Mouse (Mus musculus) gastrocnemius, postnatal 14 days (tissue): ENCODE data around the gene Olfr1219. TPM values are rescaled to one million over a fixed set of nuclear protein-coding genes. Genes with fewer than 3 reads are reported as not detected.

Source experiments
- DNase-seq: peaks from one replicate; pipeline ENCODE4 v3.0.0; 2021; ENCODE audit warnings: mixed read lengths
- intact Hi-C: fragments of 180-260 bp; cut with DNase I; formaldehyde crosslinking; loops from one replicate; pipeline ENCODE4 v1.15.1; 2025; ENCODE audit warnings: low total_unique reads
- long read RNA-seq, 2 experiments: library from polyadenylated mRNA; stranded (forward); transcript quantifications; one replicate each; pipeline ENCODE4 v2.0.0; 2021
- total RNA-seq, 2 experiments: library from RNA; stranded (reverse); gene quantifications; 2 replicates each; pipeline ENCODE4 v1.2.3; 2021

Gene Olfr1219
- total RNA-seq, result not detected
- long read RNA-seq, experiment 1, result 0 reads
- long read RNA-seq, experiment 2, result 0 reads

DNA sequence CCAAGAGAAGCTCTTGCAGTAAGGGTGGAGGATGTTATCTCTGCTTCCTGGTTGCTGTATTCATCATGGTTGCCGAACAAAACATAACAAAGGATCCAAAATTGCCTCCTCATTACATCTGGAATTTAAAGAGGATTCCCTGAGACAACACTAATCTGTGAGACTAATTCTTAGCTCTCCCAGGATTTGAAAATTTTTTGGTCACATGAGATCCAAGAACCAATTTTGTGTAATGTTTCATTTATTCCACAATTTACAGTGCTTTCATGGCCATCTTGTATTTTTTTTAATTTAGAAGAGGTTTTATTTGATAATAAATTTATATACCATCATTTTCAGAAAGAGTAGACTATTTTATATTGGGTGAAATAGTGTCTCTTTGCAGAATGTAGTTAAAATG lies at the start of gene Olfr1219:
TSS of gene Olfr1219 (minus strand) at position 101 of the 400 bp plus-strand sequence.
- intact Hi-C loops, result no loop called here
- no peak for DNase-seq

DNA sequence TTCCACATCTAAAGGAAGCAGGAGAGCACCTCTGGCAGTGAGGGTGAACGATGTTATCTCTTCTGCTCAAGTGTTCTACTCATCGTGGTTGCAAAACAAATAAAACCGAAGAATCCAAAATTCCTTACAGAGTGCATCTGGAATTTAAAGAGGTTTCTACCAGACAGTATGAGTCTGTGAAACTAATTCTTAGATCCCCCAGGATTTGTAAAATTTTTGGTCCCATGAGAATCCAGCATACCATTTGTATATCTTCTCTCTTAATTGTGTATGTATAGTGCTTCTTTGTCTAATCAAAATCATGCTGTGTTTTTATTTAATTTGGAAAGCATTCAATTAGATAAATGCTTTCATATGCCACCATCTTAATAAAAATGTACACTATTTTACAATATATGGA lies 49.6 kb upstream of the Olfr1219 start, which contains the start of gene Olfr1222:
TSS of gene Olfr1222 (minus strand) at position 101 of the 400 bp plus-strand sequence.
- DNase-seq, result no peak
- intact Hi-C loops, result no loop called here

DNA sequence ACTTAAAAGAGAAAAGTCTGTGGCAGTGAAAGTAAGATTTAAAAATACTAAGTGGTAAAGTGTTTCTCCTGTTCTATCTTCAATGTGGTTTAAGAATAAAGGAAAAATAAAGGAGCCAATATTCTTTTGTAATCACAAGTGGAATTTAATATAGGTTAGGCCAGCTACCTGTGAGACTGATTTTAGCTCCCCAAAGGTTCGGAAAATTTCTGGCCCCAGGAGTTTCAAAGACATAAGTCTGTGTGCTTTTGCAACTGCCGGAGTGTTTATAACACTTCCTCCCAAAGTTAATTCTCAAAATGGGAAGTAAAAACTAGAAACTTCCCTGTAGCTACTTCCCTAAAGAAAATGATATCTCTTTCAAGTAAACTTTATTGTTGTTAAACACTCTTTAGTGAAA lies 33.9 kb upstream of the Olfr1219 start, which contains the start of gene Olfr1221:
TSS of gene Olfr1221 (minus strand) at position 101 of the 400 bp plus-strand sequence.
- intact Hi-C loops, result no loop called here
- no peak for DNase-seq

DNA sequence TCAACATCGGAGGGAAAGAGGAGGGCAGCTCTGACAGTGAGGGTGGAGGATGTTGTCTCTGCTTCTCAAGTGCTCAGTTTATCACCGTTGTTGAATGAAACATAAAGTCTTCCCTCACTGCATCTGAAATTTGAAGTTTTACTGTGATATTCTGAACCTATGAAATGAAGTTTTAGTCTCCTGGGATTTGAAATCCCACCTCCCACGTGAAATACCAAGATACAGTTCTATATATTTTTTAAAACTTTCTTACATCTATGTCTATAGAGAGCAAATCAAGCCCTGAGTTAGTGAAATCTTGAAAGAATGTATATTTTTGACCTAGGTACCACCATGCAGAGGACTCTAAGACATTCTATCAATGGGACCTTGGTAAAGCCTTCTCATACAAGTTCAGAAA lies 23.4 kb upstream of the Olfr1219 start, which contains the start of gene Olfr1220:
TSS of gene Olfr1220 (minus strand) at position 101 of the 400 bp plus-strand sequence.
- intact Hi-C loops, result no loop called here
- DNase-seq, result no peak

- intact Hi-C loops, result no loop called here
- no peak for DNase-seq
These were observed 22.3 kb upstream of the Olfr1219 start for GRCm38 (mm10) chr2:89105651-89106050.

DNA sequence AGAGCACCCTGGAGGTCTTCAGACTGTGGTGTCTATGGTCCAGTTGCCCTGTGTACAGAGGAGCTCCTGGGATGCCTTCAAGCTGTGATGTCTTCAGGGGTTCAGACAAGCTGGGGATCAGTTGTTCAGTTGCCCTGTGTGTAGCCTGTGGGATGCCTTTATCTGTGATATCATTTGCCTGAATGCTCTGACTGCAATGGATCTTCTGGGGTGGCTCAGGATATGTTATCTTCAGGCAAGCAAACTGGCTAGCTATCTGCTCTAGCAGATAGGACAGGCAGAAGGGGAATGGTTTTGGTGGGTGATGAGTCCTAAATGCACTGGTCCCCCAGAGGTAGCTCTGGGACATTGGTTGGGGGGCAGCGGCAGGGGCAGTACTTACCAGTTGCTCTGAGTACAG lies 10.5 kb upstream of the Olfr1219 start:
- intact Hi-C loops, result no loop called here
- DNase-seq, result no peak

- DNase-seq, result no peak
- intact Hi-C loops, result no loop called here
These were observed 1.8 kb downstream of the Olfr1219 start for GRCm38 (mm10) chr2:89081487-89081886.

GRCm38 (mm10) chr2:89061087-89061486 lies 22.2 kb downstream of the Olfr1219 start, which contains the start of gene Olfr1218:
Gene Olfr1218, minus strand, starts transcription at chr2:89061187.
- intact Hi-C loops, result no loop called here
- DNase-seq, result no peak

DNA sequence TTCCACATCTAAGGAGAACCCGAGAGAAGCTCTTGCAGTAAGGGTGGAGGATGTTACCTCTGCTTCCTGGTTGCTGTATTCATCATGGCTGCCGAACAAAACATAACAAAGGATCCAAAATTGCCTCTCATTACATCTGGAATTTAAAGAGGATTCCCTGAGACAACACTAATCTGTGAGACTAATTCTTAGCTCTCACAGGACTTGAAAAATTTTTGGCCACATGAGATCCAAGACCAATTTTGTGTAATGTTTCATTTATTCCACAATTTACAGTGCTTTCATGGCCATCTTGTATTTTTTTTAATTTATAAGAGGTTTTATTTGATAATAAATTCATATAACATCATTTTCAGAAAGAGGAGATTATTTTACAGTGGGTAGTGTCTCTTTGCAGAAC lies 51.3 kb downstream of the Olfr1219 start, which contains the start of gene Olfr1217:
TSS of gene Olfr1217 (minus strand) at position 101 of the 400 bp plus-strand sequence.
- DNase-seq, result no peak
- intact Hi-C loops, result no loop called here

Other genes starting within 250 kb of the Olfr1219 start
- not detected for gene Olfr1204, start 234.2 kb downstream of the Olfr1219 start, total RNA-seq
- not detected for gene Olfr1206, start 220.3 kb downstream of the Olfr1219 start, total RNA-seq
- not detected for gene Olfr1208, start 181.2 kb downstream of the Olfr1219 start, total RNA-seq
- not detected for gene Olfr1209, start 168.4 kb downstream of the Olfr1219 start, total RNA-seq
- gene Olfr1211, start 145.4 kb downstream of the Olfr1219 start, total RNA-seq, result not detected
- not detected for gene Olfr1212, start 129.5 kb downstream of the Olfr1219 start, total RNA-seq
- not detected for gene Gm13762, start 103.2 kb downstream of the Olfr1219 start, total RNA-seq
- gene Olfr1214, start 90.9 kb downstream of the Olfr1219 start, total RNA-seq, result not detected
- not detected for gene Olfr1215, start 76.5 kb downstream of the Olfr1219 start, total RNA-seq
- gene Olfr1216, start 65.2 kb downstream of the Olfr1219 start, total RNA-seq, result not detected
- gene Olfr1217, start 51.4 kb downstream of the Olfr1219 start, total RNA-seq, result not detected
- not detected for gene Olfr1218, start 22.3 kb downstream of the Olfr1219 start, total RNA-seq
- gene Olfr1220, start 23.3 kb upstream of the Olfr1219 start, total RNA-seq, result not detected
- gene Olfr1221, start 33.8 kb upstream of the Olfr1219 start, total RNA-seq, result not detected
- gene Olfr1222, start 49.5 kb upstream of the Olfr1219 start, total RNA-seq, result not detected
- gene Olfr1223, start 68.0 kb upstream of the Olfr1219 start, total RNA-seq, result not detected
- not detected for gene Olfr1224-ps1, start 80.6 kb upstream of the Olfr1219 start, total RNA-seq
- not detected for gene Olfr1225, start 91.2 kb upstream of the Olfr1219 start, total RNA-seq
- not detected for gene Olfr1226, start 116.5 kb upstream of the Olfr1219 start, total RNA-seq
- not detected for gene Olfr1228, start 170.5 kb upstream of the Olfr1219 start, total RNA-seq
- not detected for gene Olfr1229, start 204.5 kb upstream of the Olfr1219 start, total RNA-seq
- gene Olfr1230, start 213.8 kb upstream of the Olfr1219 start, total RNA-seq, result not detected
- gene Olfr1231, start 223.6 kb upstream of the Olfr1219 start, total RNA-seq, result not detected
- gene Olfr1232, start 246.2 kb upstream of the Olfr1219 start, total RNA-seq, result not detected